Mouse (Mus musculus): Measurements from ENCODE around the gene Cldn34a.

GRCm38 (mm10) chrX:152548180-152548579 is 15.0 kb upstream of the Cldn34a start:
- no peak for TF ChIP-seq POLR2A (IDR thresholded peaks at IDR 0.05; ENCODE audit: borderline replicate concordance, control insufficient read depth, low read depth, low read length)
- TF ChIP-seq CTCF (IDR thresholded peaks at IDR 0.05; ENCODE audit: control insufficient read depth, insufficient read depth, low read length), result no peak

All from bone marrow, adult 2 months (tissue).